Mouse (Mus musculus) mature B cell (primary cell): ENCODE results near the gene Shf.

ENCODE experiments used
- in situ Hi-C: fragments of 300-500 bp; cut with MboI; formaldehyde crosslinking; loops from 2 replicates; pipeline ENCODE4 v1.14.3; 2019

The Shf gene

DNA sequence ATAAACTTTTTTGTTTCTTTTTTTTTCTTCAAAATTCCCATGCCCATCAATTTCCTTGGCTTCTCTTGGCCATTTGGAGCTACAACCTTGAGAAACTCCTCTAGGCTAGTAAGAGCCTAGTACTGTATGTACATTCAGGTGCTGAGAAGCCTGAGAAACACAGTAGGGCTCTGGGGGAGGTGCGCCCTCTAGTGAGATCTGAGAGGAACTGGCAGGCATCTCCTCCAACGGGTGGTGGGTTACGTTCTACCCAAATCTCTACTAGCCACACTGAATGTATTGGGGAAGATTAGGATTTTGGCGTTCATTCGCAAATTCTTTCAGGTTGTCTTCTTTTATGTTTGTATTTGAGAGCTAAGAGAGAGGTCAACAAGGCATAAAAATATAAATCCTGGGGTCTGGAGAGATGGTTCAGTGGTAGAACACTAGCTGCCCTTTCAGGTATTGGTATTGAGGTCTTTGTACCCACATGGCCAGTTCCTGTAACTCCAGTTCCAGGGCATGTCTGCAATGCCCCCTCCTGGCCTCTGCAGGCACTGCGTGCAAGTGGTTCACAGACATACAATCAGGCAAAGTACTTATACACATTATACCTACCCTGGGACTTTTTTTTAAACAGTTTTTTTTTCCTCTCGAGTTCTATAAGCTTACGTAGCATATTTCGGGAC is 66.3 kb downstream of the Shf start:
- in situ Hi-C loops: no loop called here

DNA sequence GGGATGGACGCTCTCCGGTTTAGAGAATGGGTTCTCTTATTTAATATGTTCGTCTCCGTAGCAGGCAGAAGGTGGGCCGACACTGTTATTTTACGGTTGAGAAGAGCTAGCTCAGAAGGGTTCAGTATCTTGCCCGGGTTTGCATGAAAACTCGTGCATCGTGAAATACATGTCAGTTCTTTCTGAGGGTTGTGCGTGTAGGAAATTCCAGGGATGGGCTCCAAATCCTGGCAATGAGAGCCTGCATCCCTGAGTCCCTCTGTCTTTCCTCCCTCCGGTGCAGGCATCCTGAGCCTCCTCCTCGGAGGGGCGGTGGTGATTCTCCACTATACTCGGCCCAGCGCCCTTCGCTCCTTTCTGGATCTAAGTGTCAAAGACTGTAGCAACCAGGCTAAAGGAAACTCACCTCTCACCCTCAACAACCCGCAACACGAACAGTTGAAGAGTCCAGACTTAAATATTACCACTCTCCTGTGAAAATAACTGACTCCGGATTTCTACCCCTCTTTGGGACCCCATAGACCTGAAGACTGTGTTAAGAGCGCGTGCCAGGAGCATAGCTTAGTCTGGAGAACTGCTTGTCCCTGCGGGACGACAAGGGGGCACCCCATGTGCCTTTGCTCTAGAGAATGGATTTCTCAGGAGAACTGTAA is 66.9 kb downstream of the Shf start:
- in situ Hi-C loops: no loop called here

DNA sequence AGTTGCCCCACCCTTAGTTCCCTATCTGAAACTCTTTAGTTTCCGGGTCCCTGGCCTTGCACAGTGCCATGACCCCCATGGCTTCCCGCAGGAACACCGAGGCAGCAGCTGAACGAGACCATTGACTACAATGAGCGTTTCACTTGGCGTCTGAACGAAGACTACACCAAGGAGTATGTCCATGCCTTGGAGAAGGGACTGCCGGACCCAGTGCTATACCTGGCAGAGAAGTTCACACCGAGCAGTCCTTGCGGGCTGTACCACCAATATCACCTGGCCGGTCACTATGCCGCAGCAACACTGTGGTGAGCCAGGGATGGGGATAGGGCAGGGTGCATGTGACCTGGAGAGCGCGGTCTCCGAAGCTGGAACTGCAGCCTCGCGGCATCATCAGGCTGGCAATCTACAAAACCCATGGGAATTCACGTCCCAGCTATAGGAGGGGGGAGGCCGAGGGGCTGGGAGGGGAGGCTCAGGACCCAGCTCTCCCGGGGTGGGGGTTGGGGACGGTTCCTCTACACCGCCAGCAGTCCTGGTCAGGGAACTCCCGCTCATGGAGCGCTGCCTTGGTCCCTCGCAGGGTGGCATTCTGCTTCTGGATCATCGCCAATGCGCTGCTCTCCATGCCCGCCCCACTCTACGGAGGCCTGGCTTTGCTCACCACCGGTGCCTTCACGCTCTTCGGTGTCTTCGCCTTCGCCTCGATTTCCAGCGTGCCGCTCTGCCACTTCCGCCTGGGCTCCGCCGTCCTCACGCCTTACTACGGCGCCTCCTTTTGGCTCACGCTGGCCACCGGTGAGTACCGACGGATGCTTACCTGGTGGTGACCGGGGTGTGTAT is 67.7 kb downstream of the Shf start:
- in situ Hi-C loops: no loop called here

DNA sequence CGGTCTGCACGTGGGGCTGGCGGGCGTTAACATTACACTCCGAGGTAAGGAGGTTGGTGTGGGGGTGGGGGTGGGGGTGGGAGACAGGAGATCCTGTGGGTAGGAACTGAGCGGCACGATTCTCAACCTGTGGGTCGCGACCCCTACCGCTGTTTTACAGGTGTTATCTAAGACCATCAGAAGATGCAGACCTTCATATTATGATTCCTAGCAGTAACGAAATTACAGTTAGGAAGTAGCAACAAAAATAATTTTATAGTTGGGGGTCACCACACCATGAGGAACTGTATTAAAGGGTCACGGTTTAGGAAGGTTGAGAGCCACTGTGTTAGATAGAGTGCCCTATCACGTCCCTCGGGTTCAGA is 68.3 kb downstream of the Shf start:
- in situ Hi-C loops: no loop called here

DNA sequence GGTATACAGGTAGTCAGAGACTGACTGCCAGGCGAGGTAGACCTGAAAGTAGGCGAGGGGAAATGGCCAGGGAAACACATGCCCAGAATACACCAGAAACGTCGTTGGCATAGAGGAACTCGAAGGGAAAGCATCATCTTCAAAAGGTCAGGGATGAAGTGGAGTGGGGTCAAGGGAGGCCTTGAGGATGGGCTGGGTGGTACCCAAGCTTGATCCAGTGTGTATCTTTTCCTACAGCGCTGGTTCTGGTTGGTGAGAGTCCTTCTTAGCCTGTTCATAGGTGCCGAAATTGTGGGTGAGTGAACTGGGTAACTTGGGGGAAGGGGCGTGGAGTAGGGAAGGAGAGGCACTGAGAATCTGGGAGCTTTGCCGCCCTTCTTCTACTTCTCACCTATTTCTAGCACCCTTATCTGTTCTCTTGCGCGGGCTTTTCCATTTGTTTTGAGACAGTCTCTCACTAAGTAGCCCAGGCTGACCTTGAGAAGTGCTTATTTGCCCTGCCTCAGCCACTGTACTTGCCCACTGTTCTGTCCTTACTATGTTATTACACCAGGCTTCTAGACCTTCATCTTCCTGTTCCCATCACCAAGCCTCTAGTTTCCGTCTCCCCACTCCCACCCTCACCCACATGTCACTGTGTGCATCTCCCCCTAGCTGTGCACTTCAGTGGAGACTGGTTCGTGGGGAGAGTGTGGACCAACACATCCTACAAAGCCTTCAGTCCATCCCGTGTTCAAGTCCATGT is 68.9 kb downstream of the Shf start:
- in situ Hi-C loops: no loop called here
